Mouse (Mus musculus) spleen, adult 2 months (tissue): ENCODE results near the gene Rcn2.

ENCODE experiments used
- CTCF ChIP-seq: fragments of 200-500 bp; IDR thresholded peaks from 2 replicates; pipeline ENCODE4 v1.5.1; 2011; ENCODE audit warnings: mild to moderate bottlenecking, inconsistent platforms; ENCODE audit not compliant: insufficient read depth, insufficient read length, insufficient replicate concordance; ENCODE audit errors: extremely low read depth
- POLR2A ChIP-seq: fragments of 200-500 bp; IDR thresholded peaks from 2 replicates; pipeline ENCODE4 v1.6.1; 2011; ENCODE audit warnings: low read depth, low read length, inconsistent platforms

- no peak for TF ChIP-seq POLR2A
- no peak for TF ChIP-seq CTCF
These were observed 58.4 kb downstream of the Rcn2 start for GRCm38 (mm10) chr9:56100041-56100522.
